Mouse (Mus musculus) erythroblast, adult 5-6 weeks (primary cell): Measurements from ENCODE around the gene Rad1. TPM values are rescaled to one million over a fixed set of nuclear protein-coding genes. Genes with fewer than 3 reads are reported as not detected.
"Not testable (repeated sequence)": the region's sequence is repeated elsewhere in the genome, so short reads cannot be mapped to it uniquely, and the experiment has no call there.

Experiments
- ATAC-seq: replicated peaks from 2 replicates; pipeline ENCODE4 v1.8.0; 2016; ENCODE audit warnings: moderate number of reproducible peaks, mild to moderate bottlenecking, moderate TSS enrichment, inconsistent platforms; ENCODE audit not compliant: poor library complexity, low FRiP score, severe bottlenecking
- total RNA-seq, 2 experiments: library from RNA; stranded (forward) in 1 of 2; stranded (reverse) in 1 of 2; fragments of 150-400 nt in 1 of 2; fragments of 200-764, 138-1000 nt in 1 of 2; gene quantifications; 2 replicates each; pipeline versions ENCODE4 v1.2.3 to v1.2.4; 2015 to 2017; ENCODE audit warnings: low replicate concordance in 2 of 2

The Rad1 gene
- total RNA-seq (2015; ENCODE audit: low replicate concordance) (9.2 and 10.6 TPM in 2 replicates), total RNA-seq (2017; ENCODE audit: low replicate concordance) (1.3 and 6.4 TPM in 2 replicates)

- ATAC-seq = peak; percentile 100
Observed at GRCm38 (mm10) chr15:10485484-10486364, at the start of gene Rad1, which contains the start of gene Brix1. Gene Rad1, plus strand, starts transcription at chr15:10486018. Gene Brix1, minus strand, starts transcription at chr15:10485947.

DNA sequence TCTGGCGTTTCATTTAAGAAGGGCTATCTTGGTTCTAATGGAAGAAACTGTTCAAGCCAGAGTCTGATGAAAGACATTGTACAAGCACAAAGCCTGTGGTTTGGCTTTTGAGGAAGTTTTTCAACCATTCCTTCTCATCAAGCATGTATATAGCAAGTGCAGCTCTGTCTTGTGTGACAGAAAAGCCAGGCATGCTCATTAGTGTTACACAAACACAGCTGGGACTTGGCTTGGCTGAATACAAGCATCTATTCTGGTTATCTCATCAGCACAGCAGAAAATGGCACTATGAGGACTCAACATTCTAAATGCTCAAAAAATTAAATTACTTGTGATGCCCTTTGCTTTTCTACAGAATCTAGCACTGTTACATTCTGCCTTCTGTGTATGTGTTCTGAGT is 48.9 kb upstream of the Rad1 start:
- no peak for ATAC-seq

- no peak for ATAC-seq
Observed at GRCm38 (mm10) chr15:10439963-10440362, 45.9 kb upstream of the Rad1 start.

GRCm38 (mm10) chr15:10441493-10441892 is 44.3 kb upstream of the Rad1 start:
- no peak for ATAC-seq

DNA sequence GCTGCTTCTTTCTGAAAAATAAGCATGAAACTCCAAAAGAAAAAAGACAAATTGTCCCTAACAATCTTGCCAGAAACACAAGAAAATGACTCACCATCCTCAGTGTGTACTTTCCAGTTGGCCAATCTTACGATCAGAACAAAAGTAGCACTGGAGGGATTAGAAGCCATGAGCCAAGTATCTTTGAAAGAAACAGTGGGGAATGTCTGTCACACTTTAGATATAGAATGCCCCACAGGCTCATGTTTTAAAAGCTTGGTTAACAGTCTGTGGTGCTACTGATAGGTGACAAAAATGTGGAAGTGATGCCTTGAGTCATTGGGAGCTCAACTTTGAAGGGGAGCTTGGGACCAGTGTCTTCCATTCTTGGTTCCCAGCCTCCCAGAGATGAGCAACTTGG is 43.5 kb upstream of the Rad1 start:
- ATAC-seq = no peak

DNA sequence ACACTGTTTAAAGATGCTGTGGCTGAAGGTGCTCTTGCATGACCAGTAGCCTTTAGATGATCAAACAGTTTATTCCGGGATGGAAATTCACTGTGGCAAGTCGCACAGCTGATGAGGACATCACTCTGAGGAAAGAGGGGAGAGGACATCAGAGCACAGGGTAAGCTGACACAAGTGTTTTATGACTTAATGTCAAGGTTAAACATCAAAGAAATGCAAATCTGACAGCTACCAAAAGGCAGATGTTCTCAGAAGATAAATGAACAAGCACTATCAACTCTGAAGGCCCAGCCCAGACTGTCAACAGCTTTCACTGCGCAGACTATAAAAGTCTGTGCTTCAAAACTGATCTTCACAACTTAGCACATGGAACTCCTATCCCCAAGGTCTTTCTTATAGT is 38.7 kb upstream of the Rad1 start:
- no peak for ATAC-seq

DNA sequence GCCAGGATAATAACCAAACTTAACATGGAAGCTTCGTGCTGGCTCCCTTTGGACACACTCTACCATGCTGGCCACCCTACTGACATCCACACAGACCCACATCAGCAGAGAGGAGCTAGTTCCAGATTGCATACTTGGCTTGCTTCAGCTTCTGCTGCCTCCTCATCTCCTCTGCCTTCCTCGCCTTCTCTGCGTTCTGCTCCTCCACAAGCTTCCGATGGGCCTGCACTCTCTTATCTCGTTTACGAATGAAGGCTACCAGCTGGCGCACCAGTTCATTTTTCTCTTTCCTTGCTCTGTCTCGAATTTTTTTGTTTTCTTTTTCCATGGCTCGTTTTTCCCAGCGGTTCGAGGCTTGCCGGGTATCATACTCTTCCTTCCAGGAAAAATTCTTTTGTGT is 24.8 kb upstream of the Rad1 start:
- ATAC-seq = no peak

- ATAC-seq = no peak
Observed at GRCm38 (mm10) chr15:10463555-10463954, 22.3 kb upstream of the Rad1 start.

DNA sequence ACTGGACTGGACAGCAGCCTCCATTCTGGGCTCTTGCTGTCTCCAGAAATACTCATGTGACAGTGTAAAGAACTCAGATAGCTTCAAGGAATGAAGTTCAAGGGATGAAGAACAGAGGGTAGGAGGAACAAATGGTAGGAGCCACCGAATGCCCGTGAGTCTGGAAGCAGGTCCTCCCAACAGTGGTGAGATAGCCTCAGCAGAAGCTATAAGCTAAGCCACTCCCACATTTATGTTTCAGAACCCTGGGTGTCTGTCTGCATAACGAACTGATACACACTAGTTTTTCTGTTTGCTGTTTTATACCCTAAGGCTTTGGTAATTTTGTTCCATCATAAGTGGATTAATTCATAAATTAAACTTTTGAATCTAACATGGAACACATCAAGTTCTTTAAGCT is 21.1 kb upstream of the Rad1 start:
- ATAC-seq = 0 out of 2 replicates have a peak, but pooled peaks have one; percentile 54

DNA sequence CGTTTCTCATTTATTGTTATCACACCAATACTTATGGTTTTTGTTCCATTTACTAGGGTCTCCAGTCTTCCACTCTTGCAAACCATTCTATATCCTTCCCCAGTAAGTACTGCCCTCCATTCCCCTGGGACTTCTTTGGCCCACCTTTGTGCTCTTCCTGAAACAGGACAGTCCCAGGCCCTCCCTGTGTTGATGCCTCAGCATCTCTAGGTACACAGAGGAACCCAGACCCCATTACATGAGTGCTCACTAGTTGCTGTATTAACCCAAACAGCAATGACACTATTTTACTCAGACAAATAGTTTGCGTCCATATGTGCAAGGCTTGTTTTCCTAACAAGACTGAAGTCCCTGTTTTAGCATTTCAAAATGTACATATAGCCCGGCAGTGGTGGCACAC is 17.1 kb upstream of the Rad1 start:
- ATAC-seq = no peak

- peak; percentile 33 for ATAC-seq
Observed at GRCm38 (mm10) chr15:10469641-10470150, 16.1 kb upstream of the Rad1 start.

DNA sequence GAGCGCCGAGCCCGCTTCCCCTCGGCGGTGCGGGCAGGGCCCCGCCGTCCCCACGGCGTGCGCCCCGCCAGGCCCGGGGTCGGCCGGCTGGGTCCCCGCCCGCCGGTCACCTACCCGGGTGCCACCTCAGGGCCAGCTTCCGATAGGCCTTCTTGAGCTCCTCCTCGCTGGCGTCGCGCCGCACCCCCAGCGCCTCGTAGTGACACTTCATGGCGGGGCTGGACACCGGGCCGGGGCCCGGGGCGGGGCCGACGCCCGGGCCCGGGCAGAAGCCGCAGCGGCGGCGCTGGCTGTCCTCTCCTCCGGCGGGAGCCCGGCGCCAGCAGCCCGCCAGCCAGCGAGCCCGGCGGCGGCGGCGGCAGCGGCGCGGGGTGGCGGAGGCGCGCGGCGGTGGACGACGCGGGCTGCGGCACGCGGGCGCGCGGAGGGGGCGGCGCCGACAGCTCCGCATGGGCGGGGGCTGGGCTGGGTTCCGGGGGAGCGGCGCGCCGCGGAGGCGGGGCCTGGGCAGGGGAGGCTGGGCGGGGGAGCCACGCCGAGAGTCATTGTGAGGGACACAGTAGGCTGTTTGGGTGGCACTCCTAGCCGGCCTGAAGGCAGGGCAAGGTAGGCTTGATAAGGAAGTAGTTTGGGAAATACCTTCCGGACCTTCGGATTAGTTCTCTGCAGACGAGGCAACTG is 15.5 kb upstream of the Rad1 start, which contains the start of gene Dnajc21:
Dnajc21 (minus strand) TSS at position 366 of the 681 bp plus-strand sequence.
- peak; percentile 97 for ATAC-seq

GRCm38 (mm10) chr15:10470941-10471340 is 14.9 kb upstream of the Rad1 start:
- no peak for ATAC-seq

DNA sequence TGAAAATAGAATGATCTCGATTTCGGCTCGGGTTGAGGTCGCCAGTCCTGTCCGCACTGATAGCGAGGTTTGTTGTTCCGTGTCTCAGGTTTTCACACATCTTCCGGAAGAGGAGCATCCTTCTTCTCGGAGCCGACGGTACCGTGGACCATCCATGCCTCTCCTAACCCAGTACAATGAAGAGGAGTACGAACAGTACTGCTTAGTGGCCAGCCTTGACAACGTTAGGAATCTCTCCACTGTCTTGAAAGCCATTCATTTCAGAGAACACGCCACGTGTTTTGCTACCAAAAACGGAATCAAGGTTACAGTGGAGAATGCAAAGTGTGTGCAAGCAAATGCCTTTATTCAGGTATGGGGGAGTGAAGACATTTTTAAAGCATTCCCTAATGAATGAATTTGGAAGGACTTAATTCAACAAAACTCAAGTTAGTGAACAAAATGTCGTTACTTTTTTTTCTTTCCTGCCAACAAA is 584 bp downstream of the Rad1 start:
- ATAC-seq = no peak

DNA sequence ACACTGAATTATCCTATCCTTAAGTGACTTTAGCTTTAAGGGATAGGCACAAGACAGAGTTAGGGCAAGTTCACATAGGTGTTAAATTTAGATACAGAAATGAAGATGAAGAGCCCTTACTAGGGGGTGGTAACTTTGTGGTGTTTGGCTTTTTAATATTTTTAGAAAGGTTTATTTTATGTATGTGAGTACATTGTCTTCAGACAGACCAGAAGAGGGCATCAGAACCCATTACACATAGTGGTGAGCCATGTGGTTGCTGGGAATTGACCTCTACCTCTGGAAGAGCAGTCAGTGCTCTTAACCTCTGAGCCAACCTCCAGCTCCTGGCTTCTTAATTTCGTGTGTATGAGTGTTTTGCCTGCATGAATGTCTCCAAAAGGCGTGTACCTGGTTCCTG is 1.4 kb downstream of the Rad1 start:
- no peak for ATAC-seq

DNA sequence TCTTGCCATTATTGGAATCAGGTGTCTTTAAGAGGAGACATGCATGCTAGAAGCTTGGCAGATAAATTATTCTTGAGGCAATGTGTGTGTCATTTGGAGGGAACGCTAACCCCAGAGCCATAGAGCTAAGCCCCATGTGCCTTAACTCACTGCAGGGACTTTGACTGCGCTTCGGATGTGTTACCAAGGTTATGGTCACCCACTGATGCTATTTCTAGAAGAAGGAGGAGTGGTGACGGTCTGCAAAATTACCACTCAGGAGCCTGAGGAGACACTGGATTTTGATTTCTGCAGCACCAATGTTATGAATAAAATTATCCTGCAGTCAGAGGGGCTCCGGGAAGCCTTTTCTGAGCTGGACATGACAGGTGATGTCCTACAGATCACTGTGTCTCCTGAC is 4.3 kb downstream of the Rad1 start:
- ATAC-seq = no peak

- ATAC-seq = no peak
Observed at GRCm38 (mm10) chr15:10495944-10496343, 10.1 kb downstream of the Rad1 start.

GRCm38 (mm10) chr15:10496696-10497095 is 10.9 kb downstream of the Rad1 start:
- not testable (repeated sequence) for ATAC-seq

GRCm38 (mm10) chr15:10499593-10499992 is 13.8 kb downstream of the Rad1 start:
- ATAC-seq = no peak

DNA sequence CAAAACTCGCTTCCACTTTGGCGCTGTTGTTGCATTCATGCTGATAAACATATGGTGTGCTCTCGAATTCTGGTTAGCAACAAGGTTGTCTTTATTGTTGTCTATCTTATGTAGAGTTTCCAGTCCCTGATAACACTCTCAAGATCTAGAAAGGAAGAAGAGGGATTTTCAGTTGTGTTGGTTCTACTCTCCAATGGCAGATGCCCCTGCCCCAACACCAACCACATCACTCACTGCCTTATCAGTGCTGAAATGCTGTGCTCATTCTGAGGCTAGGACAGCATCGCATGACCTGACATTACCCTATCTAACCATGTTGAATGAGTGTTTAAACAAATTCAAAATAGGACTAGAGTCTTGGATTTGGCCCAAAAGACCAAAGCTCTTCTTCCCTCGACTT is 14.2 kb downstream of the Rad1 start:
- no peak for ATAC-seq
